Mouse (Mus musculus) heart, postnatal 0 days (tissue): ENCODE results near the gene Pcsk1n. TPM values are rescaled to one million over a fixed set of nuclear protein-coding genes. Genes with fewer than 3 reads are reported as not detected.
"Not testable (repeated sequence)": the region's sequence is repeated elsewhere in the genome, so short reads cannot be mapped to it uniquely, and the experiment has no call there.

Experiments
- ATAC-seq: fragments of 200-750 bp; cut with Nextera tagmentation; 2 replicates; pipeline ENCODE4 v1.8.0; 2017; ENCODE audit warnings: low read depth, moderate number of reproducible peaks, moderate library complexity; ENCODE audit not compliant: insufficient read depth
- DNase-seq: peaks from one replicate; pipeline ENCODE4 v3.0.0-alpha.2; 2016; ENCODE audit warnings: low spot score
- H3K27ac ChIP-seq: fragments of 300-500 bp; sonication (generic); 2 replicates; pipeline ENCODE4 v1.5.1; 2014; ENCODE audit warnings: low read depth, mild to moderate bottlenecking
- H3K27me3 ChIP-seq: fragments of 300-500 bp; sonication (generic); 2 replicates; pipeline ENCODE4 v1.6.1; 2014; ENCODE audit warnings: low read length, mixed read lengths; ENCODE audit not compliant: control insufficient read depth, insufficient read depth
- H3K36me3 ChIP-seq: fragments of 300-500 bp; sonication (generic); replicated peaks from 2 replicates; pipeline ENCODE4 v1.6.1; 2014; ENCODE audit warnings: low read length, mixed read lengths; ENCODE audit not compliant: control insufficient read depth, insufficient read depth
- H3K4me1 ChIP-seq: fragments of 300-500 bp; sonication (generic); 2 replicates; pipeline ENCODE4 v1.6.1; 2014; ENCODE audit warnings: antibody characterized with exemption; ENCODE audit not compliant: control insufficient read depth, insufficient read depth
- H3K4me2 ChIP-seq: fragments of 300-500 bp; sonication (generic); 2 replicates; pipeline ENCODE4 v1.6.1; 2014; ENCODE audit warnings: low read depth, mild to moderate bottlenecking, low read length, moderate library complexity
- H3K4me3 ChIP-seq: fragments of 300-500 bp; sonication (generic); 2 replicates; pipeline ENCODE4 v1.5.1; 2014; ENCODE audit warnings: low read depth, low read length
- H3K9ac ChIP-seq: fragments of 300-500 bp; sonication (generic); replicated peaks from 2 replicates; pipeline ENCODE4 v1.6.1; 2014; ENCODE audit warnings: low read depth, low read length, mixed read lengths
- H3K9me3 ChIP-seq: fragments of 300-500 bp; sonication (generic); replicated peaks from 2 replicates; pipeline ENCODE4 v1.6.1; 2016; ENCODE audit warnings: low read length; ENCODE audit not compliant: control insufficient read depth
- CTCF ChIP-seq: IDR thresholded peaks from 2 replicates; pipeline ENCODE4 v1.5.1; 2016; ENCODE audit warnings: antibody characterized with exemption, control low read depth, low read depth
- EP300 ChIP-seq: IDR thresholded peaks from 2 replicates; pipeline ENCODE4 v1.6.1; 2016; ENCODE audit warnings: antibody characterized with exemption, low read depth
- WGBS: fragments of 180-500 bp; shearing (Covaris S2); extraction: QIAGEN DNeasy Blood & Tissue Kit; methylation state at CpG from one replicate; pipeline ENCODE4 v1.1.7; 2014; 5-methylcytosine and 5-hydroxymethylcytosine counted together
- polyA plus RNA-seq: library from polyadenylated mRNA; unstranded; fragments of >200 nt; fragmentation: Nextera tagmentation; extraction: Ambion mirVana; gene quantifications from 2 replicates; pipeline ENCODE4 v1.2.1, GENCODE M21; 2015
- total RNA-seq: library from RNA; depleted of rRNA; stranded (reverse); fragments of >200 nt; gene quantifications from 2 replicates; pipeline ENCODE4 v1.2.3, GENCODE M21; 2014; ENCODE audit warnings: low replicate concordance

Gene Pcsk1n
- total and polyA plus RNA-seq, 2 experiments from 2014 or later: 0.05 TPM; not detected in 1

- Histone ChIP-seq H3K36me3 (0 out of 2 replicates have a peak, but pooled peaks cover 9% of the 10 kb centered on the region), H3K4me2 (no peak overlapping the region), H3K9ac (no peak overlapping the region), H3K4me3 (no peak overlapping the region), H3K9me3 (no peaks in the 10 kb centered on the region), H3K4me1 (no peaks in the 10 kb centered on the region), H3K27me3 (no peaks in the 10 kb centered on the region), H3K27ac (no peak overlapping the region)
- TF ChIP-seq CTCF (peak; percentile 27; the same call in 1 of the 2 replicates), EP300 (no peak)
- 51% methylated on average over 6 of the region's 6 CpGs for WGBS
- ATAC-seq: no peak; the same call in 1 of the 2 replicates
- DNase-seq: no peak
Measured at GRCm38 (mm10) chrX:7910473-7910872, 9.1 kb upstream of the Pcsk1n start.

GRCm38 (mm10) chrX:7915669-7916068, 4.0 kb upstream of the Pcsk1n start:
- not testable (repeated sequence) for H3K9ac ChIP-seq, H3K36me3 ChIP-seq, H3K27ac ChIP-seq, H3K4me3 ChIP-seq, H3K4me1 ChIP-seq, H3K4me2 ChIP-seq, H3K9me3 ChIP-seq, DNase-seq
- 0 out of 2 replicates have a peak, but pooled peaks have one; percentile 57 for ATAC-seq
- peaks cover 14% of the 10 kb centered on the region for H3K27me3 ChIP-seq
- 11% methylated on average over 3 of the region's 3 CpGs for WGBS

GRCm38 (mm10) chrX:7917960-7918359, 1.7 kb upstream of the Pcsk1n start:
- not testable (repeated sequence) for DNase-seq, H3K36me3 ChIP-seq, H3K9me3 ChIP-seq, H3K27ac ChIP-seq, H3K4me1 ChIP-seq, H3K4me2 ChIP-seq, H3K4me3 ChIP-seq, ATAC-seq, H3K9ac ChIP-seq
- 65% methylated on average over 6 of the region's 6 CpGs for whole genome bisulfite sequencing
- H3K27me3 ChIP-seq: peaks cover 33% of the 10 kb centered on the region

GRCm38 (mm10) chrX:7922032-7922431, 2.4 kb downstream of the Pcsk1n start:
- peak overlapping the region; percentile 33 for H3K4me3 ChIP-seq
- no peak for ATAC-seq
- peak overlapping the region; percentile 48 for H3K4me2 ChIP-seq
- H3K9ac ChIP-seq: no peak overlapping the region
- H3K9me3 ChIP-seq: no peaks in the 10 kb centered on the region
- H3K27ac ChIP-seq: no peak overlapping the region
- no peaks in the 10 kb centered on the region for H3K4me1 ChIP-seq
- peaks cover 57% of the 10 kb centered on the region for H3K27me3 ChIP-seq
- no peak for TF ChIP-seq CTCF
- no peak for TF ChIP-seq EP300
- 7% methylated on average over 34 of the region's 48 CpGs for WGBS
- no peak for DNase-seq
- H3K36me3 ChIP-seq: no peaks in the 10 kb centered on the region

GRCm38 (mm10) chrX:7926266-7926665, 6.6 kb downstream of the Pcsk1n start:
- Histone ChIP-seq H3K36me3 (no peaks in the 10 kb centered on the region; the same call in 1 of the 2 replicates), H3K4me2 (no peak overlapping the region), H3K9ac (no peak overlapping the region), H3K27me3 (peaks cover 41% of the 10 kb centered on the region), H3K27ac (no peak overlapping the region), H3K4me1 (no peaks in the 10 kb centered on the region), H3K4me3 (no peak overlapping the region), H3K9me3 (no peaks in the 10 kb centered on the region)
- TF ChIP-seq EP300 (no peak), CTCF (no peak)
- WGBS: 63% methylated on average over 6 of the region's 6 CpGs
- no peak for DNase-seq
- no peak for ATAC-seq

- no peak for DNase-seq
- Histone ChIP-seq H3K9me3 (no peaks in the 10 kb centered on the region), H3K27ac (no peak overlapping the region), H3K4me3 (no peak overlapping the region), H3K27me3 (peaks cover 35% of the 10 kb centered on the region), H3K36me3 (no peaks in the 10 kb centered on the region; the same call in 1 of the 2 replicates), H3K9ac (no peak overlapping the region), H3K4me2 (no peak overlapping the region), H3K4me1 (no peaks in the 10 kb centered on the region)
- 26% methylated on average over 10 of the region's 10 CpGs for WGBS
- no peak for ATAC-seq
- no peak for TF ChIP-seq CTCF
- TF ChIP-seq EP300: no peak
Measured at GRCm38 (mm10) chrX:7927116-7927515, 7.5 kb downstream of the Pcsk1n start.
